Mouse (Mus musculus) limb, embryonic 14.5 days (tissue): ENCODE measurements around the gene Myo1e. TPM values are rescaled to one million over a fixed set of nuclear protein-coding genes. Genes with fewer than 3 reads are reported as not detected.

Experiments used
- ATAC-seq: fragments of 200-750 bp; cut with Nextera tagmentation; 2 replicates; pipeline ENCODE4 v1.8.0; 2017; ENCODE audit warnings: low read depth, moderate number of reproducible peaks, moderate TSS enrichment; ENCODE audit not compliant: low FRiP score
- DNase-seq: peaks from one replicate; pipeline ENCODE4 v3.0.0-alpha.2; 2015; ENCODE audit warnings: low spot score
- H3K27ac ChIP-seq: fragments of 300-500 bp; sonication (generic); replicated peaks from 2 replicates; pipeline ENCODE4 v1.5.1; 2014; ENCODE audit warnings: low read depth, mild to moderate bottlenecking, low read length, moderate library complexity, mixed read lengths
- H3K27me3 ChIP-seq: fragments of 300-500 bp; sonication (generic); 2 replicates; pipeline ENCODE4 v1.6.1; 2014; ENCODE audit warnings: low read length, mixed read lengths; ENCODE audit not compliant: control insufficient read depth, insufficient read depth
- H3K36me3 ChIP-seq: fragments of 300-500 bp; sonication (generic); 2 replicates; pipeline ENCODE4 v1.6.1; 2014; ENCODE audit warnings: mild to moderate bottlenecking, low read length, moderate library complexity, mixed read lengths; ENCODE audit not compliant: control insufficient read depth, insufficient read depth
- H3K4me1 ChIP-seq: fragments of 300-500 bp; sonication (generic); 2 replicates; pipeline ENCODE4 v1.6.1; 2014; ENCODE audit warnings: antibody characterized with exemption, low read length, mixed read lengths; ENCODE audit not compliant: control insufficient read depth, insufficient read depth
- H3K4me2 ChIP-seq: fragments of 300-500 bp; sonication (generic); replicated peaks from 2 replicates; pipeline ENCODE4 v1.6.1; 2014; ENCODE audit warnings: low read depth, mild to moderate bottlenecking, low read length, moderate library complexity; ENCODE audit not compliant: severe bottlenecking
- H3K4me3 ChIP-seq: fragments of 300-500 bp; sonication (generic); replicated peaks from 2 replicates; pipeline ENCODE4 v1.5.1; 2014; ENCODE audit warnings: low read length
- H3K9ac ChIP-seq: fragments of 300-500 bp; sonication (generic); 2 replicates; pipeline ENCODE4 v1.6.1; 2014; ENCODE audit warnings: mild to moderate bottlenecking, low read depth, low read length, moderate library complexity; ENCODE audit not compliant: severe bottlenecking
- H3K9me3 ChIP-seq: fragments of 300-500 bp; sonication (generic); 2 replicates; pipeline ENCODE4 v1.6.1; 2016; ENCODE audit warnings: low read length; ENCODE audit not compliant: control insufficient read depth
- POLR2A ChIP-seq: fragments of 200-500 bp; IDR thresholded peaks from 2 replicates; pipeline ENCODE4 v1.8.0; 2012; ENCODE audit warnings: inconsistent platforms, mild to moderate bottlenecking, moderate library complexity, borderline replicate concordance; ENCODE audit not compliant: insufficient read depth, insufficient read length; ENCODE audit errors: extremely low read depth
- WGBS: fragments of 180-500 bp; shearing (Covaris S2); extraction: QIAGEN DNeasy Blood & Tissue Kit; methylation state at CpG from one replicate; pipeline ENCODE4 v1.1.7; 2014; 5-methylcytosine and 5-hydroxymethylcytosine counted together
- polyA plus RNA-seq, 2 experiments: library from polyadenylated mRNA; depleted of rRNA in 1 of 2; stranded (reverse) in 1 of 2; unstranded in 1 of 2; fragments of >200 nt; fragmentation: Nextera tagmentation in 1 of 2; extraction: Ambion mirVana in 1 of 2; gene quantifications; 2 replicates each; pipeline versions ENCODE4 v1.2.1 to v1.2.3; 2012 to 2014

Gene Myo1e
- polyA plus RNA-seq, 2 experiments = 12.1 to 20.4 TPM

GRCm38 (mm10) chr9:70392563-70392907 is 185.4 kb downstream of the Myo1e start:
- Histone ChIP-seq H3K36me3 (peaks cover 24% of the 10 kb centered on the region), H3K4me1 (peaks cover 9% of the 10 kb centered on the region), H3K4me2 (no peak overlapping the region), H3K9me3 (no peaks in the 10 kb centered on the region), H3K4me3 (no peak overlapping the region), H3K27me3 (no peaks in the 10 kb centered on the region), H3K9ac (no peak overlapping the region), H3K27ac (no peak overlapping the region)
- DNase-seq = peak; percentile 69
- TF ChIP-seq POLR2A = no peak
- no peak for ATAC-seq
- WGBS = 9% methylated on average over 6 of the region's 6 CpGs

DNA sequence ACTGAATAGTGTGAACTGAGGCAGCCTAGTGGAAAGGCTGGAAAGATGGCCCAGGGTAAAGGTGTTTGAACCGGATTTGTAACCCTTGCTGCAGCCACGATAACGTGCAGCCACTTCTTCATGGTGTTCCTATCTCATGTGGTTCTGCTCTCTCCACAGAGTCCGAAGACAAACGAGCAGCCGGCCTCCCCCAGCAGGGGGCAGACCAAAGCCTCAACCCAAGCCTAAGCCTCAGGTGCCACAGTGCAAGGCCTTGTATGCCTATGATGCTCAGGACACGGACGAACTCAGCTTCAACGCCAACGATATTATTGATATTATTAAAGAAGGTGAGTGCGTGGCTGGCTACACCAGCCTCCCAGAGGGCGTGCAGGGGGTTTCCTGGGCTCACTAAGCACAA is 188.5 kb downstream of the Myo1e start:
- Histone ChIP-seq H3K4me2 (no peak overlapping the region), H3K27ac (no peak overlapping the region), H3K27me3 (no peaks in the 10 kb centered on the region), H3K36me3 (peaks cover 31% of the 10 kb centered on the region), H3K4me1 (peaks cover 4% of the 10 kb centered on the region; the same call in 1 of the 2 replicates), H3K4me3 (no peak overlapping the region), H3K9me3 (no peaks in the 10 kb centered on the region), H3K9ac (no peak overlapping the region)
- ATAC-seq = no peak
- 83% methylated on average over 12 of the region's 12 CpGs for WGBS
- no peak for TF ChIP-seq POLR2A
- DNase-seq = no peak

GRCm38 (mm10) chr9:70396083-70396482 is 188.9 kb downstream of the Myo1e start:
- no peak for TF ChIP-seq POLR2A
- Histone ChIP-seq H3K4me2 (no peak overlapping the region), H3K36me3 (peaks cover 31% of the 10 kb centered on the region), H3K9ac (no peak overlapping the region), H3K9me3 (no peaks in the 10 kb centered on the region), H3K27ac (no peak overlapping the region), H3K4me3 (no peak overlapping the region), H3K4me1 (peaks cover 4% of the 10 kb centered on the region; the same call in 1 of the 2 replicates), H3K27me3 (no peaks in the 10 kb centered on the region)
- no peak for DNase-seq
- ATAC-seq = no peak
- 79% methylated on average over 2 of the region's 2 CpGs for WGBS

GRCm38 (mm10) chr9:70401937-70402539 is 194.9 kb downstream of the Myo1e start:
- Histone ChIP-seq H3K9me3 (no peaks in the 10 kb centered on the region), H3K27ac (no peak overlapping the region), H3K9ac (no peak overlapping the region), H3K4me1 (no peaks in the 10 kb centered on the region), H3K4me3 (no peak overlapping the region), H3K36me3 (peaks cover 21% of the 10 kb centered on the region), H3K27me3 (no peaks in the 10 kb centered on the region), H3K4me2 (no peak overlapping the region)
- ATAC-seq (no peak), DNase-seq (no peak)
- TF ChIP-seq POLR2A = no peak
- 78% methylated on average over 8 of the region's 8 CpGs for WGBS

DNA sequence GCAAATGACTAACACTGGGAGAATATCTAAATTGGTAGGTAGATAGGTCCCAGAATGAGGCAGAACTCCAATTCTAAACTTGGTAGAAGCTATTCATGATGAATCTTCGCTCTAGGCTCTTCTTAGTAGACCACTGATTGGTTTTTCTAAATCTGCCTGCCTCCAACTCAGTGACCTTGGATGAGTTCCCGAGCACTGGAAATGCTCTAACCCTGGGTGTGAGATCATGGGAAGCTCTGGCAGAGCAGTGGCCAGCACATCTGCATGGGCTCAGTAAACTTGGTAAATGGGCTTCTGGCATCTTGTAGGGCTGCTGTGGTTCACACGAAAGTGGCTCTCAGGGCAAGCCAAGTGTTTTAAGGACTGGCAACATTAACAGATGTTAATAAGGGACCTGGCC is 199.4 kb downstream of the Myo1e start:
- 90% methylated on average over 3 of the region's 3 CpGs for WGBS
- TF ChIP-seq POLR2A = no peak
- H3K36me3 ChIP-seq = peaks cover 49% of the 10 kb centered on the region

More for the DNA sequence above, 199.4 kb downstream of the Myo1e start:
- Histone ChIP-seq H3K9ac (no peak overlapping the region), H3K27me3 (no peaks in the 10 kb centered on the region), H3K4me2 (no peak overlapping the region), H3K4me1 (no peaks in the 10 kb centered on the region), H3K27ac (no peak overlapping the region), H3K9me3 (no peaks in the 10 kb centered on the region), H3K4me3 (no peak overlapping the region)
- ATAC-seq (no peak), DNase-seq (no peak)
